Mouse (Mus musculus) NIH3T3 (cell line): ENCODE results near the gene Med16.

Source experiments
- DNase-seq: peaks from one replicate; pipeline ENCODE4 v3.0.0-alpha.2; 2012; ENCODE audit warnings: low read depth

Med16 gene

GRCm38 (mm10) chr10:79932736-79933135 lies 24.0 kb upstream of the Med16 start:
- peak; percentile 88 for DNase-seq

DNA sequence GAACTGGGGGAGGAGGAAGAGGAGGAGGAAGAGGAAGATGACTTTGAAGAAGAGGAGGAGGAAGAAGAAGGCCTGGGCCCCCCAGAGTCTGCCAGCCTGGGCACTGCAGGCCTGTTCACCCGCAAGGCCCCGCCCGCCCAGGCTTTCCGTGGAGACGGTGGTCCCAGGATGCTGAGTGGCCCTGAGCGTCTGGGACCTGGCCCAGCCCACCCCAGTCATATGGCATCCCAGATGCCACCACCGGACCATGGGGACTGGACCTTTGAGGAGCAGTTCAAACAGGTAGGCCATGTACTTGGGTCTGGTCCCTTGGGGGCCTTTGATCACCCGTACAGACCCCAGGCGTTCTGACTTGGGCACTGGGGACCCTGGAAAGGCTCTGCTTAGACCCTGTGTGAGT lies 23.1 kb upstream of the Med16 start:
- no peak for DNase-seq

- DNase-seq = no peak
Observed at GRCm38 (mm10) chr10:79930826-79931186, 22.1 kb upstream of the Med16 start.

DNA sequence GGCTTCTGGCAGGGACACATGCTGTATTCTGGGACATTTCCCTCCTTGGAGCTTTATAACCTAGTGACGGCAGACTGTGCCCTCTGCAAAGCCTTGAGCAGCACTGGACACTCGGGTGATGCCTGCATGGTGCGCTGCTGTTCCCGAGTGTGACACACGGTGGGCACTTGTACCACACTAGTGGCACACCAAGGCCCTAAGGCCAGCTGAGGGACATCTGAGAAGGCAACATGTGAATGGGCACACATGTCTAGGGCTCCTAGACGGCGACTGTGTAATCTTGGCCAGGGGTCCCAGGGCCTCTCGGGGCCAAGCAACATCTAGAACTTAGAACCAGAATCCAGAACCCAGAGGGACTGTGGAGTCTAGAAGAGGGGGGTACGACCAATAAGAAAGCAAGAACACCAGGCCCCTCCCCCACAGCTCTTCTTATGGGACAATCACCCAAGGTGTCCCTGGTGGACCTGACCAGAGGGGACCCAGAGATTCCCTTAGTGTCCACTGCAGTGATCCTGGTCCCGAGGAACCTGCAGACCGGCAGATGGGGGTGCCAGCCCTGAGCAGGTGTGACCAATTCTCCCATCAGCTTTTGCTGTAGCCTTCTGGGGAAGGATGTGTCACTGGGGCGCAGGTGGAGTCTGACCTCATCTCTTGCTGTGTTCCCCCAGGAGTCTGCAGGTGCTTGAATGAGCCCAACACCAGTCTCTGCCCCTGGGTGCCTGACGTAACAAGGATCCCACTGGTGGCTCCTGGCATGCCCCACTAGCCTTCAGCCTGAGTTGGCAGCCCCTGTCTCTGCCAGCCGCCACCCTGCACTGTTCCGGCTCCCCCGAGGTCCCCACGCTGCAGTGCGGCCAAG lies 21.5 kb upstream of the Med16 start:
- DNase-seq = no peak

- no peak for DNase-seq
Observed at GRCm38 (mm10) chr10:79928907-79929701, 20.4 kb upstream of the Med16 start.

GRCm38 (mm10) chr10:79928030-79928694 lies 19.4 kb upstream of the Med16 start:
- DNase-seq = peak; percentile 72

DNA sequence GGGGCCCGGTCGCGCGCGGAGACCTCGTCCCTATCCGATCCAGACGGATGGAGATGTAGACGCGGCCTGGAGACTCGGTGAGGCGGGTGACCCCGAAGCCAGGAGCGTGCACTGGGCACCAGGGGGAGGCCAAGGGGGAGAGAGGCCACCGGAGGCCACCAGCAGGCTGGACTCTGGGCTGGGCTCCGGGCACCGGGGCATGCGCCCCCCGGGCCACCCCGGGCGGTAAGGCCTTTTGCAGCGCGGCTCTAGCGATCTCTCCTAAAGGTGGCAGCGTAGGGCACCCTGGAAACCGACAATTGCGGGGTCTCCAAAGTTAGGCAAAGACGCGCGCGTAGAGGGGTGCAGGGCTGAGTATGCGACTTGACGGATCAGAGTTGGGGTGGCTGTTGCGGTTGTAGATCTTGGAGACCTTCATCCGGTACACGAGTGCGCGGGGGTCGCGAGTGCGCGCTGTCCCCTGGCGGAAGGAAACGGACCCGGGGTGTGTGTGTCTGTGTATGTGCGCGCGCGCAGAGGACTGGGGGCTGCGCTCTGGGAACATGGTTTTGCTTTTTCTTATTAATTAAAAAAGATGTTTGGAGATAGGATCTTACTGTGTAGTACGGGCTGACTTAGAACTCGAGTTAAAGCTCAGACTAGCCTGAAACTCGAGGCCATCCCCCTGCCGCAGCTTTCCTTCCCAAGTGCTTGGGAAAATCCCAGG lies 18.8 kb upstream of the Med16 start:
- DNase-seq = peak; percentile 66

DNA sequence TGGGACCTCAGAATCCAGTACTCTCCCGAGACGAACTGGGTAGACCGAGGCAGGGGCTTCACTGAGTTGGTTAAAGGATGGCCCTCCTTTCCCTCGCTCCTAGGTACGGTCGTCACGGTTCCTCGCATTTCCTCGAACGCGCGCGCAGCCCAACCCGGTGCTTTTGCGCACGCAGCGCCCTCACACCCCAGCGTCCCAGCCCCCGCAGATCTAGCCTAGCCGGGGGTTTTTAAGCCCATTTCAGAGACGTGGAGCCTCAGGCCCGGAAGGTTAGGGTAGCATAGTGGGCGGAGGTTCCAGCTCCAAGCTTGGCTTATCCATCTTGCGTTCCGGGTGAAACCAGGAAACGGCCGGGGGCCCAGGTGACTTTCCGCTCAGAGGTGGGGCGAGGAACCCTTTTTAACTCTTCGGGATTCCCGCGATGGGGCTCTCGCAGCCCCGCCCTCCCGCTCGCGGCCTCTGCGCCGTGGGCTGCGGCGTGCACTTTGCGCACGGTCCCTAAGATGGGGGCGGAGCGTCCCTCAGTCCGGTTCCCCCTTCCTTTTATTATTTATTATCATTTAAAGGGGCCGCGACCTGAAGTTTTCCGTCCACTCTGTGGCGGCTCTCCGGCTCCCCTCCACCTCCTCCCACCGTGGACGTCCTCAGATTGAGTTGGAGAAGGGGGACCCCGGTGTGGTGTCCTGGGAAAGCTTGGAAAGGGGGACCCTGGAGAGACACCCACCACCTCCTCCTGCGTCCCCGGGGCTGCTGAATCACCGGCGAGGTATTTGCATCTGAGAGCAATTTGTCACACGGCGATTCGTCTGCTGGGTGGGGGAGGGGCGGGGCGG lies 18.0 kb upstream of the Med16 start, which contains the start of gene Arid3a:
Arid3a (plus strand) TSS at position 553 of the 833 bp plus-strand sequence.
- peak; percentile 97 for DNase-seq

DNA sequence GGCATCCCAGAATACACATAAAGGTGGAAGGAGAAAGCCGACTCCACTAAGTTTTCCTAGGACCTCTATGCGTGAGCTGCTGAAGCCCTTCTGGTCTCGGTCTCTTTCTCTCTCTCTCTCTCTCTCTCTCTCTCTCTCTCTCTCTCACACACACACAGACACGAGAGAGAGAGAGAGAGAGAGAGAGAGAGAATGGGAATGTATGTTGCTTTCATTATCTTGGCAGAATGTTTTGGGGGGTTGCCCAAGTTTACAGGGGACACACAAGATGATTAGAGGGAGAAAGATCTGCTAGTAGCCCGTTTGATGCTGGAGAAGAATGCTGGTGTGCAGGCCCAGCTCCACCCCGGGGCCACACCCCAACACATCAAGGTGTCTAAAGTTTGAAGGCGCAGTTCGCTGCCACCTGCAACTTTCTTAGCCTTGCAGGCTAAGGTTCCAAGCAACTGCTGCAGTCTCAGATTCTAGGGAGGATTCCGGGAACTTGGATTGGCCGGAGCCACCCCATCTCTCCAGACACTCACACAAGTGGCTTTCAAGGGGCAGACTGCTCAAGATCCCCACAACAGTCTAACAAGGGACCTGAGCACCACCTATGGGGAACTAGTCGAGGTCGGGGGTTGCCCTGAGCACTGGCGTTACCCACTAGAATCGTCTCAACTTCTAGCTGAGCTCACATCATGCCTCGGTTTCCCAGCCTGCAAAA lies 17.2 kb upstream of the Med16 start:
- peak; percentile 31 for DNase-seq

DNA sequence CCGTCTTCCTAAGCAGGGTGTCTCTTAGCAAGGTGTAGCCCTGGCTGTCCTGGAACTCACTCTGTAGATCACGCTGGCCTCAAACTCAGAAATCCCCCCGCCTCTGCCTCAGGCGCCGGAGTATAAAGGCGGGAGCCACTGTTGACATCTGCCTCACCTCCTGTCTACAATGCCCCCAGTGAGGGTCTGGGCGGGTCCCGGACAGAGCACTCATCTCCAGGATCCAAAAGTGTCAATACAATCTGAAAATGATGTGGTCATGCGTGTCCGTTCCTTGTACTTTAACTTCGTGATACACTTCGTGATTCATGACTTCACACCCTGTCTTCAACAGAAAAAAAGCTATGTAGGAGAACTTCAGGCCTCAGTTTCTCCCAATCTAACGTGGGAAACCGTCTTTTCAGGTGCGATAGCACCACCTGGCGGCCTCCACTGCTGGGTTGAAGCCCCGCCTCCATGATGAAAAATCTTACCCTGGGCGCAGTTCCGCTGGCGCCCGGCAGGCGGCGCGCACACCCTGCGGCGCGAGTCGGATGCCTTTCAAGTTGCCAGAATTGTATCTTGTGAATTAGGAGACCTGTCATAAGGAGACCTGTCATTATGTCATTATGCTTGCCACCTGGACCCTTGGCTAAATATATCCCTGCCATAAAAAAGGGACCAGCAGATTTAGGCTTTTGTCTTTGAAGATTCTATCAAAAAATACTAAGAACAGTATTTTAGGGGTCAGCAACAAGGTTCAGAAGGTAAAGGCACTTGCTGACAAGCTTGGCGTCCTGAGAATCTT lies 16.5 kb upstream of the Med16 start:
- peak; percentile 96 for DNase-seq

DNA sequence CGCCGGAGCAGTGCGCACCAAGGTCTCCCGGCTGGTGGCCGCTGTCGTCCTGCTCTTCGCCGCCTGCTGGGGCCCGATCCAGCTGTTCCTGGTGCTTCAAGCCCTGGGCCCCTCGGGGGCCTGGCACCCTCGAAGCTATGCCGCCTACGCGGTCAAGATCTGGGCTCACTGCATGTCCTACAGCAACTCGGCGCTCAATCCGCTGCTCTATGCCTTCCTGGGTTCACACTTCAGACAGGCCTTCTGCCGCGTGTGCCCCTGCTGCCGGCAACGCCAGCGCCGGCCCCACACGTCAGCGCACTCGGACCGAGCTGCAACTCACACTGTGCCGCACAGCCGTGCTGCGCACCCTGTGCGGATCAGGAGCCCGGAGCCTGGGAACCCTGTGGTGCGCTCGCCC lies 12.8 kb upstream of the Med16 start:
- DNase-seq = no peak

DNA sequence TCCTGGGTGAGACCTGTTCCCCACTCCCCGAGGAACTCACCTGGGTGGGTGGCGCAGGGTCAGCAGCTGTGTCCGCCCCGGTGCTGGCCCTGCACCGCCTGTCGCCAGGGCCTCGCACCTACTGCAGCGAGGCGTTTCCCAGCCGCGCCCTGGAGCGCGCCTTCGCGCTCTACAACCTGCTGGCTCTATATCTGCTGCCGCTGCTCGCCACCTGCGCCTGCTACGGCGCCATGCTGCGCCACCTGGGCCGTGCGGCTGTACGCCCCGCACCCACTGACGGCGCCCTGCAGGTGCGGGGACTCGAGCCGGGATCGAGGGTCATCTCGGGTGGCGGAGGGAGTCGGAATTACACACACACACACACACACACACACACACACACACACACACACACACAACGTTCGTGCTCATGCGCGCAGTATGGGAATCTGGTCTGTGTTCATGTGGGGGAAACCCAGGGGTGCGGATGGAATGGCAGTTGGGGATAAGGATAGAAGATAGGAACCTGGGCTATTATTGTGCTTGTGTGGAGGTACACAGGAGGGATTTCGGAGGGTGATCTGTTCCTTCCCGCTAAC lies 12.3 kb upstream of the Med16 start, which contains the start of gene R3hdm4:
R3hdm4 (minus strand) TSS at position 251 of the 578 bp plus-strand sequence.
- no peak for DNase-seq

DNA sequence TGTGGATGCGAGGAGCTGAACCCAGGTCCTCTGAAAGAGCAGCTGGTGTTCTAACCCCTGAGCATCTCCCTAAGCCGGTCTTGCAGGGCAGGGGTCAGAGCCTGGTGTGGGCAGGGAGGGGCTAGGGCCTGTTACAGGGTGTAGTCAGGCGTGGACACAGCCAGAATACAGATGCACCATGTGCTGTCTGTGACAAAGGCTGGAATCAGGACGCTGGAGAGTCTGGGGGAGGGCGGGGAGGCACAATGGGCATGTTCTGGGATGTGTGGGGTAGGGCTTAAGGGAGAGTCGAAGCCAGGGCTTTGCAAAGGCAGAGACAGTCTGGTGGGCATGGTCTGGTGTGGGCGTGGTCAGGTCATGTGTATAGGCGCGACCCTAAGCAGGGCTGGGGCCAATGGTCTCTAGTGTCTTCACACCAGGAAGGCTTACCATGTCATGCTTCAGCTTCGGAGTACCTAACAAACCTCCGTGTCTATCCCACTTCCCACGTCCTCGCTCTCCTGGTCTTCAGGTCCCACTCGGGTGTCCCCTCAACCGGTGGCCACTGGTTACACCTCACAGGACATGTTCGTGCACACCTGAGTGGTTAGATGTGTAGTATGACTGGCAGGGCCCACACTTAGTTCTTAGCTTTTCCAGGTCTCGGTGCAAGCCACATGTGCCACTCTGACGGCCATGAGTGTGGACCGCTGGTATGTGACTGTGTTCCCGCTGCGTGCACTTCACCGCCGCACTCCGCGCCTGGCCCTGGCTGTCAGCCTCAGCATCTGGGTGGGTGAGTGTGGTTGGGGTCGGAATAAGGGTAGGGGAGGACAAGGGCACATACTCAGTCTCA lies 11.6 kb upstream of the Med16 start:
- no peak for DNase-seq

- DNase-seq = no peak
Observed at GRCm38 (mm10) chr10:79919251-79919849, 10.6 kb upstream of the Med16 start.

DNA sequence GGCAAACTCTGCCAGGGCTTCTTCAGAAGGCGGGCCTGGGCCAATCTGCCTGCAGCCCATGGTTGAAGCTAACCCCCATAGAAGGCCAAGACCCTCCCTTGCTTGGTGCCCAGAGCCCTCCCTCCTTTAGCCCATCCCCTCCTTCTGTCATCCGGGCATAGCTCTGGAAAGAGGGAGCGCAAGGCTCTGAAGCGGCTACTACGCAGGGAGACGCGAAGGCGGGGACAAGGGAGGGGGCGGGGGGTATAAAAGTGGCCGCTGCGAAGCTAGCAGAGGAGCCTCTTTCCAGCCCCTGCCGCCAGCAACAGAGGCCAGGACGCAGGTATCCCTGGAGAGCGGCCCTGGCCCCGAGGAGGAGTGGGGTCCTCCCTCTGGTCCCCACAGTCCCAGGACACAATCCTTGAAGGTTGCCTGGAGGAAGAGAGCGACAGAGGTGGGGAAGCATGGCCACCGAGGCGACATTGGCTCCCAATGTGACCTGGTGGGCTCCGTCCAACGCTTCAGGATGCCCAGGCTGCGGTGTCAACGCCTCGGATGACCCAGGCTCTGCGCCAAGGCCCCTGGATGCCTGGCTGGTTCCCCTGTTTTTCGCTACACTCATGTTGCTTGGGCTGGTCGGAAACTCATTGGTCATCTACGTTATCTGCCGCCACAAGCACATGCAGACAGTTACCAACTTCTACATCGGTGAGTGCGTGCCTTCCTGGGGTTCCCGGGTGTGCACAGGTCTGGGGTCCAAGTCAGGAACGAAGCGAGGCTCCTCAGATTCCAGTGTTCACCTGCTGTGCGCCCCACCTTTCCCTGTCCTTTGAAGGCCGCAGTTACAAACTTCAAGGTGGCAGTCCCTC lies 9.7 kb upstream of the Med16 start:
- no peak for DNase-seq

GRCm38 (mm10) chr10:79917532-79918100 lies 8.9 kb upstream of the Med16 start:
- DNase-seq = no peak
